Mouse (Mus musculus): ENCODE results near the gene Wasl. TPM values are rescaled to one million over a fixed set of nuclear protein-coding genes. Genes with fewer than 3 reads are reported as not detected.

Gene Wasl
- 50.1 and 63.0 TPM in 2 replicates for polyA plus RNA-seq (2015; fragmentation: Nextera tagmentation; extraction: Ambion mirVana)

GRCm38 (mm10) chr6:24664867-24665458 is at the start of gene Wasl:
TSS of gene Wasl (minus strand) at chr6:24665009.
- Histone ChIP-seq H3K4me2 (peak within 1 kb of the TSS; percentile 96), H3K27ac (replicated peaks) (peak within 1 kb of the TSS; percentile 96), H3K27me3 (no peaks in the 10 kb centered on the region), H3K4me3 (peak within 1 kb of the TSS; percentile 98), H3K4me1 (replicated peaks) (peaks cover 25% of the 10 kb centered on the region), H3K9ac (peak within 1 kb of the TSS; percentile 97), H3K36me3 (no peaks in the 10 kb centered on the region), H3K9me3 (no peaks in the 10 kb centered on the region)
- peak; percentile 99 for ATAC-seq (ENCODE audit: low read depth)
- WGBS = under 1% methylated on average over 61 of the region's 63 CpGs

- Histone ChIP-seq H3K27me3 (no peaks in the 10 kb centered on the region), H3K9ac (no peak overlapping the region), H3K4me3 (no peak overlapping the region), H3K4me1 (replicated peaks) (no peaks in the 10 kb centered on the region), H3K4me2 (no peak overlapping the region), H3K36me3 (no peaks in the 10 kb centered on the region), H3K27ac (replicated peaks) (no peak overlapping the region), H3K9me3 (no peaks in the 10 kb centered on the region)
- WGBS = 86% methylated on average over 2 of the region's 2 CpGs
- no peak for ATAC-seq (ENCODE audit: low read depth)
These were observed 42.7 kb upstream of the Wasl start for GRCm38 (mm10) chr6:24707499-24707898.

GRCm38 (mm10) chr6:24707090-24707489 is 42.3 kb upstream of the Wasl start:
- H3K27ac ChIP-seq (replicated peaks) = no peak overlapping the region
- WGBS = 95% methylated on average over 5 of the region's 5 CpGs
- no peaks in the 10 kb centered on the region for H3K4me1 ChIP-seq (replicated peaks)
- no peaks in the 10 kb centered on the region for H3K36me3 ChIP-seq
- H3K4me2 ChIP-seq = no peak overlapping the region
- no peaks in the 10 kb centered on the region for H3K27me3 ChIP-seq
- H3K4me3 ChIP-seq = no peak overlapping the region
- H3K9ac ChIP-seq = no peak overlapping the region
- no peaks in the 10 kb centered on the region for H3K9me3 ChIP-seq
- ATAC-seq (ENCODE audit: low read depth) = no peak

- no peaks in the 10 kb centered on the region for H3K9me3 ChIP-seq
- H3K27ac ChIP-seq (replicated peaks) = no peak overlapping the region
- H3K27me3 ChIP-seq = no peaks in the 10 kb centered on the region
- ATAC-seq (ENCODE audit: low read depth) = no peak
- no peak overlapping the region for H3K9ac ChIP-seq
- H3K4me2 ChIP-seq = no peak overlapping the region
- H3K4me3 ChIP-seq = no peak overlapping the region
- H3K4me1 ChIP-seq (replicated peaks) = no peaks in the 10 kb centered on the region
- no peaks in the 10 kb centered on the region for H3K36me3 ChIP-seq
- WGBS = 88% methylated on average over 5 of the region's 5 CpGs
These were observed 32.4 kb upstream of the Wasl start for GRCm38 (mm10) chr6:24697216-24697615.

- WGBS = 92% methylated on average over 4 of the region's 4 CpGs
- H3K9me3 ChIP-seq = no peaks in the 10 kb centered on the region
- H3K36me3 ChIP-seq = no peaks in the 10 kb centered on the region
- no peaks in the 10 kb centered on the region for H3K4me1 ChIP-seq (replicated peaks)
- H3K4me2 ChIP-seq = no peak overlapping the region
- H3K9ac ChIP-seq = no peak overlapping the region
- ATAC-seq (ENCODE audit: low read depth) = no peak
- H3K4me3 ChIP-seq = no peak overlapping the region
- H3K27me3 ChIP-seq = no peaks in the 10 kb centered on the region
- no peak overlapping the region for H3K27ac ChIP-seq (replicated peaks)
These were observed 31.3 kb upstream of the Wasl start for GRCm38 (mm10) chr6:24696117-24696516.

GRCm38 (mm10) chr6:24694455-24695410 is 29.9 kb upstream of the Wasl start:
- no peak for ATAC-seq (ENCODE audit: low read depth)
- no peak overlapping the region for H3K4me2 ChIP-seq
- no peaks in the 10 kb centered on the region for H3K27me3 ChIP-seq
- H3K9me3 ChIP-seq = no peaks in the 10 kb centered on the region
- no peak overlapping the region for H3K9ac ChIP-seq
- no peak overlapping the region for H3K27ac ChIP-seq (replicated peaks)
- 87% methylated on average over 11 of the region's 11 CpGs for WGBS
- H3K4me1 ChIP-seq (replicated peaks) = no peaks in the 10 kb centered on the region
- H3K36me3 ChIP-seq = no peaks in the 10 kb centered on the region
- no peak overlapping the region for H3K4me3 ChIP-seq

GRCm38 (mm10) chr6:24687871-24688270 is 23.1 kb upstream of the Wasl start:
- no peak for ATAC-seq (ENCODE audit: low read depth)
- Histone ChIP-seq H3K9ac (no peak overlapping the region), H3K4me1 (replicated peaks) (no peaks in the 10 kb centered on the region), H3K36me3 (no peaks in the 10 kb centered on the region), H3K9me3 (no peaks in the 10 kb centered on the region), H3K4me3 (no peak overlapping the region), H3K27ac (replicated peaks) (no peak overlapping the region), H3K27me3 (no peaks in the 10 kb centered on the region), H3K4me2 (no peak overlapping the region)
- 40% methylated on average over 1 of the region's 1 CpGs for WGBS

- Histone ChIP-seq H3K27me3 (no peaks in the 10 kb centered on the region), H3K4me2 (no peak overlapping the region), H3K27ac (replicated peaks) (no peak overlapping the region), H3K9ac (no peak overlapping the region), H3K4me1 (replicated peaks) (no peaks in the 10 kb centered on the region), H3K36me3 (no peaks in the 10 kb centered on the region), H3K4me3 (no peak overlapping the region), H3K9me3 (no peaks in the 10 kb centered on the region)
- WGBS = 91% methylated on average over 3 of the region's 3 CpGs
- ATAC-seq (ENCODE audit: low read depth) = no peak
These were observed 18.3 kb upstream of the Wasl start for GRCm38 (mm10) chr6:24683113-24683512.

GRCm38 (mm10) chr6:24667829-24668228 is 3.0 kb upstream of the Wasl start:
- 78% methylated on average over 3 of the region's 3 CpGs for WGBS
- Histone ChIP-seq H3K4me3 (no peak overlapping the region), H3K9me3 (no peaks in the 10 kb centered on the region), H3K4me2 (no peak overlapping the region), H3K9ac (no peak overlapping the region), H3K27ac (replicated peaks) (no peak overlapping the region), H3K27me3 (no peaks in the 10 kb centered on the region), H3K4me1 (replicated peaks) (peaks cover 7% of the 10 kb centered on the region), H3K36me3 (no peaks in the 10 kb centered on the region)
- ATAC-seq (ENCODE audit: low read depth) = no peak

GRCm38 (mm10) chr6:24666248-24666647 is 1.4 kb upstream of the Wasl start:
- WGBS = 94% methylated on average over 5 of the region's 5 CpGs
- Histone ChIP-seq H3K36me3 (no peaks in the 10 kb centered on the region), H3K4me1 (replicated peaks) (peaks cover 21% of the 10 kb centered on the region)

GRCm38 (mm10) chr6:24664133-24664866 is 509 bp downstream of the Wasl start:
- ATAC-seq (ENCODE audit: low read depth) = peak; percentile 58
- Histone ChIP-seq H3K27me3 (no peaks in the 10 kb centered on the region), H3K27ac (replicated peaks) (peak overlapping the region; percentile 96), H3K36me3 (no peaks in the 10 kb centered on the region), H3K9me3 (no peaks in the 10 kb centered on the region), H3K4me2 (peak overlapping the region; percentile 96), H3K4me1 (replicated peaks) (peaks cover 25% of the 10 kb centered on the region), H3K4me3 (peak overlapping the region; percentile 98), H3K9ac (peak overlapping the region; percentile 97)
- under 1% methylated on average over 40 of the region's 58 CpGs for WGBS

More at GRCm38 (mm10) chr6:24666248-24666647, 1.4 kb upstream of the Wasl start:
- Histone ChIP-seq H3K27me3 (no peaks in the 10 kb centered on the region), H3K9ac (no peak overlapping the region), H3K27ac (replicated peaks) (no peak overlapping the region), H3K9me3 (no peaks in the 10 kb centered on the region), H3K4me2 (no peak overlapping the region), H3K4me3 (no peak overlapping the region)
- no peak for ATAC-seq (ENCODE audit: low read depth)
